Mouse (Mus musculus) neural tube, embryonic 13.5 days (tissue): Measurements from ENCODE around the gene Ptpru. TPM values are rescaled to one million over a fixed set of nuclear protein-coding genes. Genes with fewer than 3 reads are reported as not detected.
"Not testable (repeated sequence)": the region's sequence is repeated elsewhere in the genome, so short reads cannot be mapped to it uniquely, and the experiment has no call there.

ENCODE experiments used
- ATAC-seq: fragments of 200-750 bp; cut with Nextera tagmentation; 2 replicates; pipeline ENCODE4 v1.8.0; 2017; ENCODE audit warnings: low read depth, mild to moderate bottlenecking, moderate TSS enrichment, moderate library complexity
- H3K27ac ChIP-seq: fragments of 300-500 bp; sonication (generic); replicated peaks from 2 replicates; pipeline ENCODE4 v1.5.1; 2015; ENCODE audit warnings: moderate library complexity, mild to moderate bottlenecking, inconsistent platforms
- H3K27me3 ChIP-seq: fragments of 300-500 bp; sonication (generic); 2 replicates; pipeline ENCODE4 v1.6.1; 2015; ENCODE audit warnings: mild to moderate bottlenecking, inconsistent platforms
- H3K36me3 ChIP-seq: fragments of 300-500 bp; sonication (generic); 2 replicates; pipeline ENCODE4 v1.6.1; 2015; ENCODE audit warnings: mild to moderate bottlenecking, inconsistent platforms
- H3K4me1 ChIP-seq: fragments of 300-500 bp; sonication (generic); replicated peaks from 2 replicates; pipeline ENCODE4 v1.6.1; 2015; ENCODE audit warnings: inconsistent platforms
- H3K4me2 ChIP-seq: fragments of 300-500 bp; sonication (generic); 2 replicates; pipeline ENCODE4 v1.6.1; 2015; ENCODE audit warnings: inconsistent platforms, mild to moderate bottlenecking, moderate library complexity
- H3K4me3 ChIP-seq: fragments of 300-500 bp; sonication (generic); 2 replicates; pipeline ENCODE4 v1.5.1; 2015; ENCODE audit warnings: mild to moderate bottlenecking, inconsistent platforms
- H3K9ac ChIP-seq: fragments of 300-500 bp; sonication (generic); 2 replicates; pipeline ENCODE4 v1.6.1; 2015; ENCODE audit warnings: moderate library complexity, mild to moderate bottlenecking, inconsistent platforms
- H3K9me3 ChIP-seq: fragments of 300-500 bp; sonication (generic); 2 replicates; pipeline ENCODE4 v1.6.1; 2016; ENCODE audit warnings: inconsistent platforms
- WGBS: fragments of 180-500 bp; shearing (Covaris S2); methylation state at CpG from one replicate; pipeline ENCODE4 v1.1.7; 2015; 5-methylcytosine and 5-hydroxymethylcytosine counted together
- polyA plus RNA-seq: library from polyadenylated mRNA; unstranded; fragments of >200 nt; fragmentation: Nextera tagmentation; extraction: Ambion mirVana; gene quantifications from 2 replicates; pipeline ENCODE4 v1.2.1, GENCODE M21; 2015

The Ptpru gene
- polyA plus RNA-seq, 1 experiment from 2014 or later = 9.9 TPM

- 98% methylated on average over 4 of the region's 6 CpGs for WGBS
- H3K4me1 ChIP-seq, H3K9ac ChIP-seq, H3K27me3 ChIP-seq, H3K36me3 ChIP-seq, H3K4me3 ChIP-seq, H3K27ac ChIP-seq, H3K9me3 ChIP-seq, H3K4me2 ChIP-seq: not testable (repeated sequence)
- peak; percentile 59; the same call in 1 of the 2 replicates for ATAC-seq
These were observed 33.4 kb downstream of the Ptpru start for GRCm38 (mm10) chr4:131804732-131805131.

GRCm38 (mm10) chr4:131803846-131804245, 34.2 kb downstream of the Ptpru start:
- ATAC-seq = no peak
- 78% methylated on average over 9 of the region's 9 CpGs for WGBS
- no peaks in the 10 kb centered on the region for H3K27me3 ChIP-seq
- H3K4me2 ChIP-seq = no peak overlapping the region
- H3K9me3 ChIP-seq = no peaks in the 10 kb centered on the region
- H3K27ac ChIP-seq = no peak overlapping the region
- H3K4me3 ChIP-seq = no peak overlapping the region
- no peak overlapping the region for H3K9ac ChIP-seq
- no peaks in the 10 kb centered on the region for H3K4me1 ChIP-seq
- no peaks in the 10 kb centered on the region for H3K36me3 ChIP-seq

DNA sequence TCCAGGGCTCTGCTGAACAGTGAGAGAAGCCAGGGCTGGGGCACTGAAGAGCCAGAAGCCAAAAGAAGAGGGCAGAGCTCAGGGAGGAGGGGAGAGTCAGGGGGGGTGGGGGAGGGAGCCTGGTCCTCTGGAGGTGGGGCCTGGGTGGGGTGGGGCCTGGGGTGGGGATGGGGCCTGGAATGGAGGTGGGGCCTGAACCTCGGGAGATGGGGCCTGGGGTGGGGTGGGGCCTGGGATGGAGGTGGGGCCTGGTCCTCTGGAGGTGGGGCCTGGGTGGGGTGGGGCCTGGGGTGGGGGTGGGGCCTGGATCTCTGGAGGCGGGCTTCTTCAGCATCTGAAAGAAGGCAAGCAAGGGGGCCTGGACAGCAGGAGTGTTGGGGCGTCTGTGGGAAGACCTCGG, 39.1 kb downstream of the Ptpru start:
- WGBS = 0% methylated on average over 1 of the region's 4 CpGs

GRCm38 (mm10) chr4:131797920-131798319, 40.2 kb downstream of the Ptpru start:
- WGBS = 60% methylated on average over 12 of the region's 12 CpGs
- Histone ChIP-seq H3K9me3 (no peaks in the 10 kb centered on the region), H3K27me3 (no peaks in the 10 kb centered on the region), H3K4me3 (no peak overlapping the region), H3K36me3 (no peaks in the 10 kb centered on the region), H3K4me1 (no peaks in the 10 kb centered on the region), H3K27ac (no peak overlapping the region), H3K9ac (no peak overlapping the region), H3K4me2 (no peak overlapping the region)
- no peak for ATAC-seq

More for the DNA sequence above, 39.1 kb downstream of the Ptpru start:
- H3K36me3 ChIP-seq = no peaks in the 10 kb centered on the region
- ATAC-seq = no peak
- no peaks in the 10 kb centered on the region for H3K4me1 ChIP-seq
- no peak overlapping the region for H3K27ac ChIP-seq
- no peak overlapping the region for H3K4me2 ChIP-seq
- H3K9me3 ChIP-seq = no peaks in the 10 kb centered on the region
- H3K9ac ChIP-seq = no peak overlapping the region
- no peak overlapping the region for H3K4me3 ChIP-seq
- H3K27me3 ChIP-seq = no peaks in the 10 kb centered on the region

DNA sequence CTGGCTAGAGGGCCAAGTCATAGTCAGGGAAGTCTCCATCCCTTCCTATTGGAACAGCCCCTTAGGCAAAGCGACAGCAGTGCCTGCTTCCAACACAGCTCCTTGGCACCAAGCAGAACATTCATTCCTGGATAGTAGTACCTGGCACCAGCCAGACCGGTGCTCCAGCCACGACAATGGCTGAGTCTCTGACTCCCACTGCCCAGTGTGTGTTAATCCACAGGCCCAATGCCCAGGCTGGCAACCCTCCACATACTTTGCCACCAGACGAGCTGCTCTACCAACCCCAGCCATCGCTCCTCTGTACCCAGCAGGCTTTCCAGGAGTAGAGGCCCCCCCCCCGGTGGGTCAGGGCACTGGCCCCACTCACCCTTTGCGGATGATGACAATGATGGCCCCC, 40.6 kb downstream of the Ptpru start:
- Histone ChIP-seq H3K9ac (no peak overlapping the region), H3K36me3 (no peaks in the 10 kb centered on the region), H3K4me2 (no peak overlapping the region), H3K9me3 (no peaks in the 10 kb centered on the region), H3K27me3 (no peaks in the 10 kb centered on the region), H3K27ac (no peak overlapping the region), H3K4me1 (no peaks in the 10 kb centered on the region), H3K4me3 (no peak overlapping the region)
- ATAC-seq = no peak; the same call in 1 of the 2 replicates
- WGBS = 74% methylated on average over 7 of the region's 7 CpGs

DNA sequence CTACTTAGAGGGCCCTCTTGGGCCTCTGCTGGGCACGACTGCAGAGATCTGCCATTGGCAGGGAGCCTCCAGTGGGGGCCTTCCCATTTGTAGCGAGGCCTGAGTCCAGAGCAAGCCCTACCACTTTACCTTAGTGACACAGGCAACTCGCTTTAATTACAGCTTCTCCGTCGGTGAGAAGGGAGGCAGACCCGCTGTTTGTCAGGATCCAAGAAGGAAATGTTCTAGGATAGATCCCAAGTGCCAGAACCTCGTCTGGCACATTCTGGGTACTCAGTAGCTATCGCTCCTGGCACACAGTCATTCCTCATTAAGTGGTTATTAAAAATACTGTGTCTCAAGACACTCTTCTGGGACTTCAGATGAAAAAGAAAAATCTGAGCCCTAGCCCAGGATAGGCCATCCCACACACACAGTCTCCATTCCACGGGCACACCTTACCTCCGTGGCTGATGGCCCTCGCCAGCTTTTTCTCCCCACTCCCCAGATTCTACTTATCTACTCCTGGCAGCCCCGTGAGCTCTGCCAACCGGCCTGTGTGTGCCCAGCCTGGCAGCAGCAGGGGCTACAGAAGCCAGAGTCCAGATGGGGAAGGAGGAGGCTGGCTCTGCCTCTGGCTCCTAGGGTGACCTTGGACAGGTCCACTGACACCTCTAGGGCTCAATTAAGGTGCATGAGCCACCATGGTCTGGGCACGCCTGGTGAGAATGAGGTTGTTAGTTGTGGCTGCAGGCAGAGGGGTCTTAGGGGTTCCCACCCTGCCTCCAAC, 41.6 kb downstream of the Ptpru start:
- Histone ChIP-seq H3K27me3 (no peaks in the 10 kb centered on the region), H3K4me1 (no peaks in the 10 kb centered on the region), H3K27ac (no peak overlapping the region), H3K9ac (no peak overlapping the region), H3K9me3 (no peaks in the 10 kb centered on the region), H3K36me3 (no peaks in the 10 kb centered on the region), H3K4me2 (no peak overlapping the region), H3K4me3 (no peak overlapping the region)
- ATAC-seq = no peak
- 75% methylated on average over 14 of the region's 14 CpGs for WGBS

DNA sequence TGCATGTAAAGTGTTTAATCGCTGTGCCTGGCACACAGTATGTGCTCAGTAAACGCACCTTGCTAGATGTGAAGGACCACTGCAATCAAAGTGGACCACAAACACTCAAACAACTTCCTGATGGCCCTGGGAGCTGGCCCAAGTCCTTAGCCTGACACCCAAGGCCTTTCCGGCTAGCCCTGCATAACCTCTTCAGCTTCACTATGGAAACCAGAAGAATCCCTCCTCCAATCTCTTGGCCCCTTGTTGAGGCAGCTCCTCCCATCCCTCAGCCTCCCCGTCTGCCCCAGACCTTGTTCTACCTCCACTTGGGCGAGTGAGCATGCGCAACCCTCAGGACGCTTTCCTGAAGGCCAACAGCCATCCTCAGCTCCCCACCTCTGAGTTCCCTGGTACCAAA, 51.3 kb downstream of the Ptpru start:
- Histone ChIP-seq H3K9me3 (no peaks in the 10 kb centered on the region), H3K4me2 (no peak overlapping the region), H3K36me3 (no peaks in the 10 kb centered on the region), H3K27ac (no peak overlapping the region), H3K4me3 (no peak overlapping the region), H3K27me3 (no peaks in the 10 kb centered on the region; the same call in 1 of the 2 replicates), H3K9ac (no peak overlapping the region), H3K4me1 (no peaks in the 10 kb centered on the region; the same call in 1 of the 2 replicates)
- WGBS = 79% methylated on average over 7 of the region's 7 CpGs
- ATAC-seq = no peak

GRCm38 (mm10) chr4:131784034-131784433, 54.1 kb downstream of the Ptpru start:
- WGBS = 13% methylated on average over 9 of the region's 9 CpGs
- ATAC-seq = no peak
- H3K9ac ChIP-seq = no peak overlapping the region
- no peak overlapping the region for H3K4me2 ChIP-seq
- H3K27ac ChIP-seq = no peak overlapping the region
- H3K9me3 ChIP-seq = no peaks in the 10 kb centered on the region
- H3K4me3 ChIP-seq = no peak overlapping the region
- H3K4me1 ChIP-seq = peaks cover 17% of the 10 kb centered on the region; the same call in 1 of the 2 replicates
- H3K27me3 ChIP-seq = no peaks in the 10 kb centered on the region; the same call in 1 of the 2 replicates
- no peaks in the 10 kb centered on the region for H3K36me3 ChIP-seq

DNA sequence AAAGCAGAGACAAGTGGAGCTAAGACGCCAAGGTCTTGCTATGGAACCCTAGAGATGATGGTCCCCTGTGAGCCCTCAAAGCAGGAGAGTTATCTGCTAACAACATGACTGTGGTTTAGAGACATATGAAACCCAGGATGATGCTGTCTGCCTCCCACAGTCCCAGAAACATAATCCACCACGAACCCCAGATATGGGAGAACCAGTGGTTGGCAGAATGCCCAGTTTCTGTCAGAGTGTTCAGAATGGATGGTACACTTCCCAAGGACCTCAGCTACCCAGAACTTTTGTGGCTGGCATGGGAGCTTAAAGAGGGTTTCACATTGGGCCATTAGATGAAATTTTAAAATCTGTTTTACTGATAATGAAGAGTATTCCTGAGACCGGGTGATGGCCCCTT, 57.1 kb downstream of the Ptpru start:
- peak; percentile 43; the same call in 1 of the 2 replicates for ATAC-seq
- Histone ChIP-seq H3K27me3 (no peaks in the 10 kb centered on the region; the same call in 1 of the 2 replicates), H3K36me3 (no peaks in the 10 kb centered on the region), H3K4me3 (no peak overlapping the region), H3K27ac (no peak overlapping the region), H3K9me3 (no peaks in the 10 kb centered on the region), H3K4me2 (no peak overlapping the region), H3K9ac (no peak overlapping the region), H3K4me1 (peaks cover 17% of the 10 kb centered on the region; the same call in 1 of the 2 replicates)
- 45% methylated on average over 3 of the region's 3 CpGs for WGBS

- H3K9me3 ChIP-seq = no peaks in the 10 kb centered on the region
- no peak overlapping the region for H3K9ac ChIP-seq
- WGBS = 87% methylated on average over 14 of the region's 14 CpGs
- H3K27ac ChIP-seq = no peak overlapping the region
- no peak overlapping the region for H3K4me2 ChIP-seq
- H3K36me3 ChIP-seq = no peaks in the 10 kb centered on the region
- no peaks in the 10 kb centered on the region for H3K27me3 ChIP-seq
- H3K4me3 ChIP-seq = no peak overlapping the region
- ATAC-seq = no peak
- peaks cover 17% of the 10 kb centered on the region; the same call in 1 of the 2 replicates for H3K4me1 ChIP-seq
These were observed 59.3 kb downstream of the Ptpru start for GRCm38 (mm10) chr4:131778616-131779275.

- H3K9me3 ChIP-seq = no peaks in the 10 kb centered on the region
- no peak overlapping the region for H3K4me3 ChIP-seq
- no peak overlapping the region for H3K9ac ChIP-seq
- H3K4me1 ChIP-seq = no peaks in the 10 kb centered on the region
- H3K36me3 ChIP-seq = no peaks in the 10 kb centered on the region
- no peak for ATAC-seq
- no peak overlapping the region for H3K4me2 ChIP-seq
- no peaks in the 10 kb centered on the region for H3K27me3 ChIP-seq
- no peak overlapping the region for H3K27ac ChIP-seq
- WGBS = 81% methylated on average over 11 of the region's 11 CpGs
These were observed 66.7 kb downstream of the Ptpru start for GRCm38 (mm10) chr4:131771384-131771783.

GRCm38 (mm10) chr4:131763911-131764310, 74.2 kb downstream of the Ptpru start:
- Histone ChIP-seq H3K4me1 (no peaks in the 10 kb centered on the region), H3K4me3 (no peak overlapping the region), H3K27me3 (no peaks in the 10 kb centered on the region), H3K9ac (no peak overlapping the region), H3K27ac (no peak overlapping the region), H3K36me3 (no peaks in the 10 kb centered on the region), H3K4me2 (no peak overlapping the region), H3K9me3 (no peaks in the 10 kb centered on the region)
- ATAC-seq = no peak
- 85% methylated on average over 7 of the region's 7 CpGs for WGBS
